Comparison of ENCODE assay signal across 20 mouse cellular contexts in the genomic region with DNA sequence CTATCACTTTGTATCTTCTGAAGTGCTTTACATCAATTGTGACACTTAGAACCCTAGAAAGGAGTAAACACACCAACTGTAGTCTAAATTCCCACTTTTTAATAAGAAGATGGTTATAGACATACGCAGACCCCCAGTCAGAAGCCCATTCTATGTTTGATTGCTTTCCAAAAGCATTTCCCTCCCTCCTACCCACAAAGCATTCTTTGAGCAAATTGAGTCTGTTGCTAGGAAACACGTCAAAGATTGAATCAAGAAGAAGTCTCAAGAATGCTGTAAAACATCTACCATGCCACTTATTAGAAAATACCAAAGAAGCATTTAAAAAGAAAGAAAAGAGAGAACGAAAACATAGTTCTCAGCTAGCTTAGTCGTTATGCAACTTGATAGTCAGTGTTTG.
DNase-seq lines count a peak whose midpoint lies in the region; ATAC-seq lines count a peak whose summit lies in the region.
"Had no signal": no experiment of that assay in that cellular context is flagged by ENCODE, and none has a peak within 500 bp of the region (broad histone marks: within the 10 kb centered on the region; RNA-seq: fewer than 3 reads in every experiment).

No protein-coding gene starts in this region.

- H3K4me3 ChIP-seq in embryonic facial prominence, embryonic 11.5 days (ENCODE audit: low read depth, low read length): no peak overlapping the region
- no peak overlapping the region for H3K4me3 ChIP-seq in embryonic facial prominence, embryonic 10.5 days
- no peak overlapping the region for H3K4me3 ChIP-seq in midbrain, embryonic 12.5 days
- H3K4me3 ChIP-seq in midbrain, embryonic 10.5 days: no peak overlapping the region
- no peak overlapping the region for H3K4me3 ChIP-seq in forebrain, embryonic 16.5 days (replicated peaks; ENCODE audit: low read length)
- H3K4me3 ChIP-seq: heart, embryonic 15.5 days; layer of hippocampus, adult 2 months; limb, embryonic 10.5 days had no signal

- no peaks in the 10 kb centered on the region for H3K4me1 ChIP-seq in embryonic facial prominence, embryonic 11.5 days (ENCODE audit: control insufficient read depth, insufficient read depth, low read length)
- H3K4me1 ChIP-seq in embryonic facial prominence, embryonic 10.5 days: no peaks in the 10 kb centered on the region
- no peaks in the 10 kb centered on the region for H3K4me1 ChIP-seq in midbrain, embryonic 12.5 days
- peaks cover 17% of the 10 kb centered on the region for H3K4me1 ChIP-seq in midbrain, embryonic 10.5 days
- H3K4me1 ChIP-seq in forebrain, embryonic 16.5 days (replicated peaks; ENCODE audit: control insufficient read depth, insufficient read depth, low read length): no peaks in the 10 kb centered on the region
- H3K4me1 ChIP-seq: heart, embryonic 15.5 days; limb, embryonic 10.5 days had no signal

- peak; percentile 22 for DNase-seq in embryonic facial prominence, embryonic 11.5 days (ENCODE audit: low spot score)
- no peak for DNase-seq in embryonic facial prominence, embryonic 10.5 days (ENCODE audit: low spot score)
- no peak for DNase-seq in midbrain, embryonic 10.5 days (ENCODE audit: low spot score)
- DNase-seq in yolk sac, embryonic 10.5 days (ENCODE audit: low spot score): no peak
- no peak for DNase-seq in thymus, postnatal 25 days
- DNase-seq: adrenal gland, postnatal 10 days; cerebellum, adult 9-10 months; heart, postnatal 36 days; kidney, adult 9 months; kidney, postnatal 25 days; liver; right cerebral cortex, postnatal 14 days had no signal

- H3K27ac ChIP-seq in embryonic facial prominence, embryonic 11.5 days (replicated peaks; ENCODE audit: low read depth, low read length): no peak overlapping the region
- H3K27ac ChIP-seq in embryonic facial prominence, embryonic 10.5 days (replicated peaks): no peak overlapping the region
- no peak overlapping the region for H3K27ac ChIP-seq in midbrain, embryonic 12.5 days (replicated peaks)
- no peak overlapping the region; the same call in 1 of the 2 replicates for H3K27ac ChIP-seq in midbrain, embryonic 10.5 days (replicated peaks)
- no peak overlapping the region for H3K27ac ChIP-seq in forebrain, embryonic 16.5 days (ENCODE audit: low read length)
- H3K27ac ChIP-seq: heart, embryonic 15.5 days; layer of hippocampus, adult 2 months; limb, embryonic 10.5 days had no signal

- no peak overlapping the region for H3K4me2 ChIP-seq in embryonic facial prominence, embryonic 11.5 days (ENCODE audit: low read depth, low read length)
- H3K4me2 ChIP-seq in midbrain, embryonic 12.5 days (replicated peaks): no peak overlapping the region
- H3K4me2 ChIP-seq in forebrain, embryonic 16.5 days (ENCODE audit: low read length): no peak overlapping the region
- H3K4me2 ChIP-seq: heart, embryonic 15.5 days had no signal

- H3K9ac ChIP-seq in embryonic facial prominence, embryonic 11.5 days (replicated peaks; ENCODE audit: low read length): no peak overlapping the region
- H3K9ac ChIP-seq in midbrain, embryonic 12.5 days (replicated peaks): no peak overlapping the region
- H3K9ac ChIP-seq in forebrain, embryonic 16.5 days (replicated peaks; ENCODE audit: low read depth, low read length): no peak overlapping the region
- H3K9ac ChIP-seq: heart, embryonic 15.5 days had no signal

- no peaks in the 10 kb centered on the region for H3K27me3 ChIP-seq in embryonic facial prominence, embryonic 11.5 days (ENCODE audit: control insufficient read depth, insufficient read depth, low read length)
- no peaks in the 10 kb centered on the region for H3K27me3 ChIP-seq in embryonic facial prominence, embryonic 10.5 days (replicated peaks; ENCODE audit: low read depth, poor library complexity, severe bottlenecking)
- no peaks in the 10 kb centered on the region for H3K27me3 ChIP-seq in midbrain, embryonic 12.5 days
- no peaks in the 10 kb centered on the region for H3K27me3 ChIP-seq in midbrain, embryonic 10.5 days (ENCODE audit: low read depth, poor library complexity, severe bottlenecking)
- H3K27me3 ChIP-seq in forebrain, embryonic 16.5 days (replicated peaks; ENCODE audit: control insufficient read depth, insufficient read depth, low read length): no peaks in the 10 kb centered on the region
- H3K27me3 ChIP-seq: heart, embryonic 15.5 days had no signal

- no peak for ATAC-seq in embryonic facial prominence, embryonic 11.5 days (replicated peaks; ENCODE audit: insufficient number of reproducible peaks, low FRiP score, low TSS enrichment, low read depth)
- peak; percentile 54; the same call in 1 of the 2 replicates for ATAC-seq in midbrain, embryonic 12.5 days (ENCODE audit: low FRiP score, low read depth)
- ATAC-seq in forebrain, embryonic 16.5 days: peak; percentile 45; the same call in 1 of the 2 replicates
- ATAC-seq: hindbrain, embryonic 16.5 days; intestine, embryonic 16.5 days; lung, postnatal 0 days had no signal

- H3K9me3 ChIP-seq in embryonic facial prominence, embryonic 11.5 days (replicated peaks; ENCODE audit: control insufficient read depth, low read length): no peaks in the 10 kb centered on the region
- H3K9me3 ChIP-seq in embryonic facial prominence, embryonic 10.5 days: no peaks in the 10 kb centered on the region
- H3K9me3 ChIP-seq in midbrain, embryonic 12.5 days: no peaks in the 10 kb centered on the region
- no peaks in the 10 kb centered on the region for H3K9me3 ChIP-seq in midbrain, embryonic 10.5 days (replicated peaks)
- H3K9me3 ChIP-seq in forebrain, embryonic 16.5 days (ENCODE audit: control insufficient read depth, low read length): no peaks in the 10 kb centered on the region
- H3K9me3 ChIP-seq: heart, embryonic 15.5 days; limb, embryonic 10.5 days had no signal

- WGBS in embryonic facial prominence, embryonic 11.5 days: 65% methylated on average over 4 of the region's 4 CpGs
- 66% methylated on average over 4 of the region's 4 CpGs for WGBS in embryonic facial prominence, embryonic 10.5 days
- WGBS in midbrain, embryonic 12.5 days: 15% methylated on average over 4 of the region's 4 CpGs
- 27% methylated on average over 4 of the region's 4 CpGs for WGBS in midbrain, embryonic 10.5 days
- WGBS in forebrain, embryonic 16.5 days: 2% methylated on average over 4 of the region's 4 CpGs

- H3K36me3 ChIP-seq in embryonic facial prominence, embryonic 11.5 days (replicated peaks; ENCODE audit: control insufficient read depth, insufficient read depth, low read depth, low read length): no peaks in the 10 kb centered on the region
- no peaks in the 10 kb centered on the region for H3K36me3 ChIP-seq in embryonic facial prominence, embryonic 10.5 days (replicated peaks)
- H3K36me3 ChIP-seq in midbrain, embryonic 12.5 days: no peaks in the 10 kb centered on the region
- H3K36me3 ChIP-seq in midbrain, embryonic 10.5 days: no peaks in the 10 kb centered on the region
- no peaks in the 10 kb centered on the region for H3K36me3 ChIP-seq in forebrain, embryonic 16.5 days (ENCODE audit: control insufficient read depth, insufficient read depth)
- H3K36me3 ChIP-seq: heart, embryonic 15.5 days; limb, embryonic 10.5 days had no signal
